Mouse (Mus musculus) cortical plate, adult 2 months (tissue): ENCODE data around the gene Ilvbl.

ENCODE experiments used
- CTCF ChIP-seq: fragments of 200-500 bp; IDR thresholded peaks from 2 replicates; pipeline ENCODE4 v1.5.1; 2011; ENCODE audit warnings: mild to moderate bottlenecking, control low read depth, low read length; ENCODE audit not compliant: insufficient read depth; ENCODE audit errors: extremely low read depth
- POLR2A ChIP-seq: fragments of 200-500 bp; IDR thresholded peaks from 2 replicates; pipeline ENCODE4 v1.6.1; 2011; ENCODE audit warnings: mild to moderate bottlenecking, low read length, control low read depth; ENCODE audit not compliant: insufficient read depth; ENCODE audit errors: extremely low read depth

- no peak for TF ChIP-seq POLR2A
- peak; percentile 30 for TF ChIP-seq CTCF
Observed at GRCm38 (mm10) chr10:78540943-78541342, 33.2 kb upstream of the Ilvbl start.
